Mouse (Mus musculus): ENCODE data around the gene Ccnk. TPM values are rescaled to one million over a fixed set of nuclear protein-coding genes. Genes with fewer than 3 reads are reported as not detected.

Ccnk gene
- polyA plus RNA-seq, 1 experiment from 2014 or later, result 2.4 TPM

DNA sequence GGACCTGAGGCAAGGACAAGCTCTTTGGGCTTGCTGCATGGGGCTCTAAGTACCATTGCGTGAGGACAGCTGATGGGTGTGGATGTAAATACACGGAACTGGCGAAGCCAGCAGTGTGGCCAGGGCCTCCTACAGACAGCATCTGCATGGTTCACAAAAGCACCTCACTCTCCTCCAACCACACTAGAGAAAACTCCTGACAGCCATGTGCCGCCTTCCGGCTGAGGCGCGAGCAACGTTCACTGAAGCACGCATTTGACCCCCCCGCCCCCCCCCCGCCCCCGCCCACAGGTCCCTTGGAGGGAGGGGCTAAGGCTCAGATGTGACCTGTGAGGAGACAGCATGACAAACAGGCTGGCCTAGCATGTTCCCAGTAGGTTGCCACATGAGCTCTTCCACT, 25.6 kb downstream of the Ccnk start:
- Histone ChIP-seq H3K9ac (ENCODE audit: low read length) (no peak overlapping the region), H3K36me3 (ENCODE audit: control insufficient read depth, insufficient read depth, low read length) (peaks cover 25% of the 10 kb centered on the region), H3K4me1 (replicated peaks; ENCODE audit: control insufficient read depth, insufficient read depth, low read length) (0 out of 2 replicates have a peak, but pooled peaks cover 3% of the 10 kb centered on the region), H3K4me3 (ENCODE audit: low read length) (no peak overlapping the region), H3K9me3 (ENCODE audit: control insufficient read depth, low read length) (no peaks in the 10 kb centered on the region), H3K27ac (ENCODE audit: low read length) (no peak overlapping the region), H3K27me3 (ENCODE audit: control insufficient read depth, insufficient read depth, low read depth, low read length) (no peaks in the 10 kb centered on the region), H3K4me2 (ENCODE audit: low read depth, low read length) (no peak overlapping the region)
- WGBS, result 76% methylated on average over 12 of the region's 12 CpGs
- no peak for ATAC-seq (ENCODE audit: low read depth)

DNA sequence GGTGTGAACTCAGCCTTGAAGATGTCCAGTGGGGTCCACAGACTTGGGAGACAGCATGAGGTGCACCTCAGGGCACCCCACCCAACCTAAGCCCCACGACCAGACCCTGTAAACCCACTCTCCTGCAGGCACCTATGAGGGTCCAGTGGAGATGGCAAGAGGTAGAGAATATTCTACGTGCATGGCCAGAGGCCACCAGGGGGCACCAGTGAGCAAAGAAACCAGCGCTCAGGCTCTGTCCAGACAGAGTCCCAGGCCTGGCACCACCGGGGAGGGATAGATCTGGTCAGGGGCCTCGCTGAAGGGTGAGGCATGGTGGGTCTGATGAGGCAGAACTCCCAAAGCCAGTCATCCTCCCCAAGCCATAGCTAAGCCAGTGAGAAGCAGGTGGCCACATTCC, 27.3 kb downstream of the Ccnk start:
- ATAC-seq (ENCODE audit: low read depth), result peak; percentile 63
- no peak overlapping the region for H3K4me2 ChIP-seq (ENCODE audit: low read depth, low read length)
- no peaks in the 10 kb centered on the region for H3K9me3 ChIP-seq (ENCODE audit: control insufficient read depth, low read length)
- peaks cover 15% of the 10 kb centered on the region for H3K36me3 ChIP-seq (ENCODE audit: control insufficient read depth, insufficient read depth, low read length)
- H3K4me3 ChIP-seq (ENCODE audit: low read length), result no peak overlapping the region
- no peaks in the 10 kb centered on the region for H3K27me3 ChIP-seq (ENCODE audit: control insufficient read depth, insufficient read depth, low read depth, low read length)
- WGBS, result 8% methylated on average over 5 of the region's 5 CpGs
- no peak overlapping the region for H3K27ac ChIP-seq (ENCODE audit: low read length)
- H3K9ac ChIP-seq (ENCODE audit: low read length), result no peak overlapping the region
- H3K4me1 ChIP-seq (replicated peaks; ENCODE audit: control insufficient read depth, insufficient read depth, low read length), result peaks cover 5% of the 10 kb centered on the region; the same call in 1 of the 2 replicates

DNA sequence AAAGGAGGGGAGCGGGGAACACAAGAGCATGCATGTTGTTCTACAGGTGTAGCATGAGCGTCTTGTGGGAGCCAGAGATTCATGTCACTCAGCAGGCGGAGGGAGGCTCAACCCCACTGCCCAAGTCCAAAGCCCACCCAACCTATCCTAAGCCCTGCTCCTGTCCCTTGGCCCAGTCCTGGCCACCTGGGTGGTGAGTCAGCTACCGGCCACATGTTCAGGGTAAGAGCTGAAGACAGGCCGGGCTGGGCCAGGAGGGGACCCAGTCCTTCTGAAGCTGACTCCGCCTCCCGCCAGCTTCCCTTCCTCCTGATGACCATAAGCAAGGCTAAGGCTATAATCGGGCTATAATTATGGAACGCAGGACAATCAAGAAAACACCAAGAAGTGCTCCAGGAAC, 28.8 kb downstream of the Ccnk start:
- no peak for ATAC-seq (ENCODE audit: low read depth)
- 89% methylated on average over 9 of the region's 9 CpGs for WGBS
- Histone ChIP-seq H3K4me3 (ENCODE audit: low read length) (no peak overlapping the region), H3K4me2 (ENCODE audit: low read depth, low read length) (no peak overlapping the region), H3K36me3 (ENCODE audit: control insufficient read depth, insufficient read depth, low read length) (peaks cover 7% of the 10 kb centered on the region), H3K9ac (ENCODE audit: low read length) (no peak overlapping the region), H3K4me1 (replicated peaks; ENCODE audit: control insufficient read depth, insufficient read depth, low read length) (peaks cover 15% of the 10 kb centered on the region), H3K9me3 (ENCODE audit: control insufficient read depth, low read length) (no peaks in the 10 kb centered on the region), H3K27me3 (ENCODE audit: control insufficient read depth, insufficient read depth, low read depth, low read length) (no peaks in the 10 kb centered on the region), H3K27ac (ENCODE audit: low read length) (no peak overlapping the region)

DNA sequence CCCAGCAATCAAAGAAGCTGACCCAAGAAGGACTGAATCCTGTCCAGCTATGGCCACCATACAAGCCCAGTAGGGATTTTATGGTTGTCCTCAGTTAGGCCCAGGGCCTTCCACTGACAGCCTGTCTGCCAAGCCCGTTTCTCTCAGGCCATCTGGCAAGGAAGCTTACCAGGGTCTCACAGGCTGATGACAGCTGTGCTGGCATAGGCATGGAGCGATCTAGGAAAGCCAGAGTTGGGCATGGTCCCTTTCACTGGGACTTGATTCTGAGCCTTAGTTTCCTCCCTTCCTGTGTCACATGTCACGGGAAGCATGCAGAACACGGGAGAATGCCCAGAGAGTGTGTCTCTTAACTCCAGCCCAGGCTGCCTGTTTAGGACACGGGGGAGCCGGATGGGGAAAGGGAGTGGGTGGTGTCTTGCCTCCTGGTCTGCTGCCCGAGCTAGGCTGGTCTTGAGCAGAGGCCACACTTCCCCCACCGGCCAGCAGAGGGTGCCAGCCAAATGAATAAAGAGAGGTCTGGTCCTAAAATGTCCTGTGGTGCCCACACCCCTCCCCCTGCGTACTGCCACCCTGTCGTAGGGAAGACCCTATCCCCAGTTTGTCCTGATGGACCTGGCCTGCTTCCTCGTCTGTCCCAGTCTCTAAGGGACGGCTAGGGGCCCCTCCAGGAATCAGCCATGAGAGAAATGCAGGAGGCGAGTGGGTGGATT, 29.5 kb downstream of the Ccnk start:
- Histone ChIP-seq H3K27ac (ENCODE audit: low read length) (no peak overlapping the region), H3K9ac (ENCODE audit: low read length) (no peak overlapping the region), H3K4me3 (ENCODE audit: low read length) (no peak overlapping the region), H3K9me3 (ENCODE audit: control insufficient read depth, low read length) (no peaks in the 10 kb centered on the region), H3K27me3 (ENCODE audit: control insufficient read depth, insufficient read depth, low read depth, low read length) (no peaks in the 10 kb centered on the region), H3K36me3 (ENCODE audit: control insufficient read depth, insufficient read depth, low read length) (peaks cover 6% of the 10 kb centered on the region), H3K4me1 (replicated peaks; ENCODE audit: control insufficient read depth, insufficient read depth, low read length) (peaks cover 16% of the 10 kb centered on the region), H3K4me2 (ENCODE audit: low read depth, low read length) (no peak overlapping the region)
- 27% methylated on average over 13 of the region's 13 CpGs for WGBS
- peak; percentile 45 for ATAC-seq (ENCODE audit: low read depth)

DNA sequence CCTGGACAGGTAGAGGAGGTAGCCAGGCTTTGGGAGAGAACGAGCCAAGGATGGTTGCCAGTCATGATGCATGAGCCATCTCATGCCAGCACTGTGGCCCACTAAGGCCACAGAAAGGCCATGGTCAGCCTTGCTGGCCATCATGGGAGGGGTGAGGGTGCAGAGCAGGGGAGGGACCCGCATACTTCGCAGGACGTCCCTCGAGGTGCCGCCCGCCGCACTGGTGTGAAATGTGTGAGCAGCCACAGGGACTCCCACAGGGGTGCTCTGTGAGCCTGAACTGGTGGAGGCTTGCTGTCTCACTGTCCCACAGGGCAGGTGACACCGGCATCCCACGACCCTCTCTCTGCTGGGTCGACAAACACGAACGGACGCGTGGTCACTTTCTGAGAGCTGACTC, 31.2 kb downstream of the Ccnk start:
- H3K9ac ChIP-seq (ENCODE audit: low read length), result no peak overlapping the region
- H3K4me3 ChIP-seq (ENCODE audit: low read length), result no peak overlapping the region
- no peak overlapping the region for H3K4me2 ChIP-seq (ENCODE audit: low read depth, low read length)
- no peak overlapping the region for H3K27ac ChIP-seq (ENCODE audit: low read length)
- H3K27me3 ChIP-seq (ENCODE audit: control insufficient read depth, insufficient read depth, low read depth, low read length), result no peaks in the 10 kb centered on the region
- H3K4me1 ChIP-seq (replicated peaks; ENCODE audit: control insufficient read depth, insufficient read depth, low read length), result peaks cover 18% of the 10 kb centered on the region
- 83% methylated on average over 15 of the region's 15 CpGs for WGBS
- H3K9me3 ChIP-seq (ENCODE audit: control insufficient read depth, low read length), result no peaks in the 10 kb centered on the region
- ATAC-seq (ENCODE audit: low read depth), result no peak
- peaks cover 5% of the 10 kb centered on the region for H3K36me3 ChIP-seq (ENCODE audit: control insufficient read depth, insufficient read depth, low read length)

DNA sequence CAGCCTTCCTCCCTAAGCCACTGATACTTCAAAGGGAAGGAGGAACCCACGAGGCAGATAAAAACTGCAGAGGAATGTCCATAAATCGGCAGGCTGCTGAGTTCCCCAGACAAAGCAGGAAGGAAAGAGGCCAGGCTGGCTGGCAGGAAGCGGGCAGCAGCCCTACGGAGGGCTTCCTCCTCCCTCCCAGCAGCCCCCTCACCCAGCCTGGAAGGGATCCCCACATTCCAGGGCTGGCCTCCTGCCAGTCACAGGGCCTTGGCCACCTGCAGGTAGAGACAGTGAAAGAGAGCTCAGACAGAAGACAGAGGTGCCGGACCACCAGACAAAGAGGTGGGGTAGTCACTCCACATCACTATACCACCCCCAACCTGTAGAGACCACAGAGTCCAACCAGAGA, 32.7 kb downstream of the Ccnk start:
- 21% methylated on average over 5 of the region's 5 CpGs for WGBS
- no peak overlapping the region for H3K9ac ChIP-seq (ENCODE audit: low read length)
- ATAC-seq (ENCODE audit: low read depth), result 0 out of 2 replicates have a peak, but pooled peaks have one; percentile 18
- H3K4me1 ChIP-seq (replicated peaks; ENCODE audit: control insufficient read depth, insufficient read depth, low read length), result peaks cover 18% of the 10 kb centered on the region
- H3K36me3 ChIP-seq (ENCODE audit: control insufficient read depth, insufficient read depth, low read length), result no peaks in the 10 kb centered on the region
- no peak overlapping the region for H3K27ac ChIP-seq (ENCODE audit: low read length)
- no peak overlapping the region for H3K4me3 ChIP-seq (ENCODE audit: low read length)
- H3K9me3 ChIP-seq (ENCODE audit: control insufficient read depth, low read length), result no peaks in the 10 kb centered on the region
- no peak overlapping the region for H3K4me2 ChIP-seq (ENCODE audit: low read depth, low read length)
- no peaks in the 10 kb centered on the region for H3K27me3 ChIP-seq (ENCODE audit: control insufficient read depth, insufficient read depth, low read depth, low read length)

DNA sequence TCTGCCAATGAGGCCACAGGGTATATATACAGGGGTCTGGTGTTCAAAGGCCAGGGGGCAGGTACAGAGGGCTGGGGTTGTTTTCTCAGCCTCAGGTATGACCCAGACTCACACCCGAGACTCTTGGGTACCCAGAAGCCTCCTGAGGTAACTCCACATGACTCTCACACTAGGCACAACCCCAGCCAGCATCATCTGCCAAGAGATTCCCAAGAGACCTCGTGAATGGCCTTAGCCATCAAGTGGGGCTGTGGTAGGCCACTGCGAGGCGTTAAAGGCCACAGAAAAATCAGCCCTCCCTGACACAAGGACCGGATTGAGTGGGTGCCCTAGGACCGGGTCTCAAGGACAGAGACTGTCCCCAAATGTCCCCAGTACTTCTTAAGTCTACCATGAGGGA, 33.1 kb downstream of the Ccnk start:
- Histone ChIP-seq H3K36me3 (ENCODE audit: control insufficient read depth, insufficient read depth, low read length) (no peaks in the 10 kb centered on the region), H3K27me3 (ENCODE audit: control insufficient read depth, insufficient read depth, low read depth, low read length) (no peaks in the 10 kb centered on the region), H3K4me1 (replicated peaks; ENCODE audit: control insufficient read depth, insufficient read depth, low read length) (peaks cover 18% of the 10 kb centered on the region), H3K9ac (ENCODE audit: low read length) (0 out of 2 replicates have a peak overlapping the region, but pooled peaks have one; percentile 6), H3K4me2 (ENCODE audit: low read depth, low read length) (no peak overlapping the region), H3K9me3 (ENCODE audit: control insufficient read depth, low read length) (no peaks in the 10 kb centered on the region), H3K27ac (ENCODE audit: low read length) (peak overlapping the region; percentile 33), H3K4me3 (ENCODE audit: low read length) (no peak overlapping the region)
- 77% methylated on average over 6 of the region's 6 CpGs for WGBS
- no peak for ATAC-seq (ENCODE audit: low read depth)

DNA sequence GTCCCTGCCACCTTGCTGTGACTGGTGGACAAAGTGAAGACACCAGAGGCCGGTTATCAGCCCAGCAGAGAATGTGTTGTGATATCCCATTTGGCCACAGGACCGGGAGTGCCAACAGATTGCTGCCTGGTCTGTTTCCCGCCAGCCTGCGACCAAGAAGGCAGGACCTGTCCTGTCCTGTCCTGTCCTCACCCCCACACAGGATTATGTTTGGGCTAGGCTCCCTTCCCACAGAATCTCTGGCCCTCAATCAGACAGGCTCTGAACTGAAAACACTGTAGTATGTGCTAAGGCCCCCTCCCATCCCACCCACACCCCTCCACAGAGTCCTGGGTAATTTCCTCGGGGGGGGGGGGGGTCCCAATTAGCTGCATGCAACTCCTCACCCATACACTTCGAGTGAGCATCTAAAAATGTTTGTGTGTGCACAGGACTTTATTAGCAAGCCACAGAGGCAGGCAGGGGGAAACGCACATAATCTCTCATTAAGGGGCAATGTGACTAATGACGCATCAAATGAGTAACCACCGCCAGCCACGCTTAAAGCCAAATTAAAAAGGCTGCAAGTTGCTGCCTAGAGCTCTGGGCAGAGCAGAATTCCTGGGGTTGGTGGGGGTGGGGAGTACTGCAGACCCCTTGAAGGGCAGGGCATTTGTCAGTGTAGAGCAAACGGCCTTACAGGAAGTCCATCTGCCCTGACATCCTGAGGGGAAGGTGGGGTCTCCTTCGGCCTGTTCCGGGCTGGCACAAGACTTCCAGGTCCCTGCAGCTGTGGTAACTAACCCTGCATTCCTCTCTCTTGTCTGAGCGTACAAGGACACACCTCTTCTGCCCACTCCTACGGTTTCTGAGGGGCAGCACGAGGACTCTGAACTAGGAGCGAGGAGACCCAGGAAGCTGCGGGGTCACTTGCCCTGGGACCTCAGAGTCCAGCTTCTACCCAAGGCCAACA, 34.0 kb downstream of the Ccnk start:
- H3K9me3 ChIP-seq (ENCODE audit: control insufficient read depth, low read length), result no peaks in the 10 kb centered on the region
- H3K4me3 ChIP-seq (ENCODE audit: low read length), result no peak overlapping the region
- H3K9ac ChIP-seq (ENCODE audit: low read length), result peak overlapping the region; percentile 6; the same call in 1 of the 2 replicates
- peaks cover 19% of the 10 kb centered on the region for H3K4me1 ChIP-seq (replicated peaks; ENCODE audit: control insufficient read depth, insufficient read depth, low read length)
- H3K27me3 ChIP-seq (ENCODE audit: control insufficient read depth, insufficient read depth, low read depth, low read length), result no peaks in the 10 kb centered on the region
- H3K27ac ChIP-seq (ENCODE audit: low read length), result peak overlapping the region; percentile 33
- peak; percentile 23; the same call in 1 of the 2 replicates for ATAC-seq (ENCODE audit: low read depth)
- 45% methylated on average over 18 of the region's 18 CpGs for WGBS
- no peak overlapping the region for H3K4me2 ChIP-seq (ENCODE audit: low read depth, low read length)
- no peaks in the 10 kb centered on the region for H3K36me3 ChIP-seq (ENCODE audit: control insufficient read depth, insufficient read depth, low read length)

DNA sequence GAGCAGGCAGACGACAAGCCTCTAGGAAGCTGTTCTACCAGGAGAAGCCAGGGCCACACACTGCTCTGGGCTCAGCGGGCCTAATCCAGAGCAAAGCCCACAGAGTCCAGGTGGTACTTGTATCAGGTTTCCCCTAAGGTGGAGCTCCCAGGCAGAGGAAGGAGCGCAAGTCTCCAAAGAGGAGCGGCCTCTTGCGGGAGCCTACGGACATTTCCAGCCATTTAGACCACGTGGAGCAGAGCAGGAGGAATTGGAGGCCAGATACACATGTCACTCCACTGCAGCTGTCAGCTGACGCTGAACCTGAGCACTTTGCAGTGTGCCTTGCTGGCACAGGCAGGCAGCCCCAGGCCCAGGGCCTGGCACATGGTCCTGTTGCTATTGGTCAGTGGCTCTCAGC, 35.7 kb downstream of the Ccnk start:
- Histone ChIP-seq H3K4me3 (ENCODE audit: low read length) (no peak overlapping the region), H3K27ac (ENCODE audit: low read length) (no peak overlapping the region), H3K9me3 (ENCODE audit: control insufficient read depth, low read length) (no peaks in the 10 kb centered on the region), H3K4me2 (ENCODE audit: low read depth, low read length) (no peak overlapping the region), H3K27me3 (ENCODE audit: control insufficient read depth, insufficient read depth, low read depth, low read length) (no peaks in the 10 kb centered on the region), H3K4me1 (replicated peaks; ENCODE audit: control insufficient read depth, insufficient read depth, low read length) (peaks cover 25% of the 10 kb centered on the region), H3K36me3 (ENCODE audit: control insufficient read depth, insufficient read depth, low read length) (no peaks in the 10 kb centered on the region), H3K9ac (ENCODE audit: low read length) (no peak overlapping the region)
- no peak for ATAC-seq (ENCODE audit: low read depth)
- WGBS, result 47% methylated on average over 8 of the region's 8 CpGs
